Mouse (Mus musculus) mouse embryonic stem cell (cell line): ENCODE measurements around the gene Tm9sf4.

Source experiments
- in situ Hi-C, 2 experiments: fragments of 300-500 bp; cut with MboI; formaldehyde crosslinking; loops; 1 replicate in 1 of 2; 3 replicates in 1 of 2; pipeline ENCODE4 v1.14.3; 2019 to 2020; ENCODE audit warnings: low sequenced_read_pairs in 2 of 2, low pct_unique_long_range_greater_than_20kb in 1 of 2, mixed read lengths in 1 of 2; ENCODE audit not compliant: unreplicated experiment in 1 of 2

The Tm9sf4 gene

DNA sequence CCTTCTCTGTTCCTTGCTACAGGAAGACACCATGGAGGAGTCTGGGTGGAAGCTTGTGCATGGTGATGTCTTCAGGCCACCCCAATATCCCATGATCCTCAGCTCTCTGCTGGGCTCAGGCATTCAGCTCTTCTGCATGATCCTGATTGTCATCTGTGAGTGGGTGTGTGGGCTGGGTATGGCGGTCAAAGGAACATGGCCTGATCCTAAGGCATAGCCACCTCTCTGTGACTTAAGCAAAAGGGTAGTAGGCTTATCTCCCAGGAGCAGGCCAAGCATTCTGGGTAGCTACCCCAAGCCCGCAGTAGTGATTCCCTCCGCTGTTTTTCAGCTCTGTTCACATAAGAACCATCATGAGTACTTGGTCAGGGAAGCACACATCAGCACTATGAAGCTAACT lies 33.2 kb downstream of the Tm9sf4 start:
- in situ Hi-C loops = no loop called here

DNA sequence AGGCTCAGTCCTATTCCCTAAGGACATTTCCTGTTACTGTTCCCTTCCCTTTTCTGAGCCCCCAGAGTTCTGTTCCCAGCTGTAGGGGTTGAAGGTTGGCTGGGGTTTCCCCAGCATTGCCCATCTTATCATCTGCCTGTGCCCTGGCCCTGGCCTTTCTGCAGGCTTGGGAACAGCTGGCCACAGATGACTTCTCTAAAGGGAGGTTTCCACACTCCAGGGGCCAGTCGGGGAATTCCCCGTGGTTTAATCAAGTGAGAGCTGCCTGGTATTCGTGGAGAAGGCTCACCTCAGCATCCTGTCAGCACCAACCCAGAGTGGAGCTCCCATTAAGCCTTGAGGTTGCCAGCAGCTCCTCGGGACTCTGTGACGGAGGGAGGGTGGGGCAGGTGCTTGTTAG lies 37.4 kb downstream of the Tm9sf4 start:
- in situ Hi-C loops = no loop called here

DNA sequence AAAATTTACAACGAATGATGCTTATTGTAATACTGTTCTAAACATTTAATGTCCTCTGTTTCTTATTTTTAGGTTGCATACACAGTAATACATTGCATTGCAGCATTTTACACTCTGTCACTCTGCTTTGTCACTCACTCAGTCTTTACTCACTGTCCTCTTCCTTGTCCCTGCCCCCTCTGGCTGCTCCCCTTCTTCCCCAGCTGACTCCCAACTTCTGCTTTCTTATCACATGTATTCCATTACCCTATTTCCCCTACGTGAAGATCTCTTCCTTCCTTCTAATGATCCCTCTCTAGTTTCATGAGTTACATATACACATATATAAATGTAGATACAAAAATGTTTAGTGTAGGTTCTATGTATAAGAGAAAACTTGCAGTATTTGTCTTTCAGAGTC lies 38.0 kb downstream of the Tm9sf4 start:
- in situ Hi-C loops = no loop called here

DNA sequence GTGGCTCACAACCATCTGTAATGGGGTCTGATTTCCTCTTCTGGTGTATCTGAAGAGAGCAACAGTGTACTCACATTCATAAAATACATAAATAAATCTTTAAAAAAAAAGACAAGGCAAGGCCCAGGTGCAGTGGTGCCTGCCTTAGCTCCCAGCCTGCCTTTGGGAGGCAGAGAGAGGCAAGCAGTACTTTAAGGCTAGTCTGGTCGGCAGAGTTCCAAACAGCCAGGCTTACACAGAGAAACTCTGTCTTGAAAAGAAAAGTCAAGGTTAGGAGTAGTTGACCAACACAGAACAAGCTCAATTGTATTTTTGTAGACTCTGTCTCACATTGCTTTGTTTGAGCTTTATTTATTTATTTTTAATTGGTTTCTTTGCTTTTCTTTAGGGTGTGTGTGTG lies 41.7 kb downstream of the Tm9sf4 start:
- in situ Hi-C loops = no loop called here

DNA sequence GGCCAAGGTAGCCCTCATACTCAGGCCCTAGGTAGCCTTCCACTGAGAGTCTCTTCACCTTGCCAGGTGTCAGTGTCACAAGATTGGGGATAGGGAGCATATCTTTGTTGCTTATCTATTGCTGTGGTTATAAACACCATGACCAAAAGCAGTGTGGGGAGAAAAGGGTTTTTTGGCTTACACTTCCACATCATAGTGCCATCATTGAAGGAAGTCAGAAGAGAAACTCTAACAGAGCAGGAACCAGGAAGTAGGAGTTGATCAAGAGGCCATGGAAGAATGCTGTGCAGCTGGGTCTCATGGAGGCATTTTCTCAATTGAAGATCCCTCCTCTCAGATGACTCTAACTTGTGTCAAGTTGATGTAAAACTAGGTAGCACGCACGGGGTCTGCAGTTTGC lies 47.0 kb downstream of the Tm9sf4 start:
- in situ Hi-C loops = no loop called here

DNA sequence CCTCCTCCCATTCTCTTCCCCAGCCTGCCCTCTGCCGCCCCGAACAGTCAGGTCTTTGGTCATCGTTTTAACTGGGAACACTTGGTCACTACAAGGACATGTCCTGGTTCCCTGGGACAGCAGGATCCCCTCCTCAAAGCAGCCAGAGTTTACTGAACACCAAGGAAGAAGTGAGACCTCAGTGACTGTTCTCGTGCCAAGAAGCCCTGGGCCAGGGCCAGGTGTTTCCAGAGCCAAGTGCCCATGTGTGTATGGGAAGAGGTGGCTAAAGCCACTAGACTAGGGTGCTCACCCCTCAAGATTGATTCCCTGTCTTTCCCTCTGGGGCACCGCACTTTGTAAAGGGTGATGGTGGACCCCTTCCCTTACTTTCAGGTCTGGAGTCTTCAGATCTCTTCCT lies 48.2 kb downstream of the Tm9sf4 start:
- in situ Hi-C loops = no loop called here

DNA sequence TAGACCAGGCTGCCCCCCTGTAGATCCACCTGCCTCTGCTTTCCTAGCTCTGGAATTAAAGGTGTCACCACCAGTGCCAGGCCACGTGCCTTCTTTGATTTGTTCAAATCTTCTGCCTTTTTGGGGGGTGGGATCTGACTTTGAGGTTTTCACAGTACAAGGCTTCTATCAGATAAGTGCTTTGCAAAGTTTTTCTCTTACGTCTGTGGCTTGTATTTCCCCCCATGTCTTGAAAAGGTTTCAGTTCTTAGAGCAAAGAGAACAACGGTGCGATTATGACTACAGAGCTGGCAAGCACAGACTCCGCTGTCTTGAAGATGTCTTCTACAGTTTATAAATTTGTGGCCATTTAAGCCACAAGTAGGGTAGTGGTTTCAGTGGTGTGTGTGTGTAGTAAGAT lies 50.3 kb downstream of the Tm9sf4 start:
- in situ Hi-C loops = no loop called here

DNA sequence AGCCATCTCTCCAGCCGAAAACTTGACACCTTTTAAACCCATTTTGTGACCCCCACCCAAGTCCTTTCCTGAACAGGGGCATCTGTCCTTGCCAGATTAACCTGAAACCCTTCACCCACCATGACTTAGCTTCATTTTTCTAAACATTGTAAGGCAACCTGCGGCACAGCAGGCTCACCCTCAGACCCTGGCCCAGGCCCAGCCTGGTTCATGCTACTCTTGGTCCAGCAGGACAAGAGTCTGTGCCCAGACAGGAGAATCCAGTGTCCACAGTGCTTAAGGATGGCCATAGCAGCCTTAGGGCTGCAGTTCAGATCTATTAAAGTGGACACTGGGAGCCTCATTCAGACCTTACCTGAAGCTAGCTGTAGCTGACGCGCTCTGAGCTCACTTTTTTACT lies 52.2 kb downstream of the Tm9sf4 start:
- in situ Hi-C loops = no loop called here

DNA sequence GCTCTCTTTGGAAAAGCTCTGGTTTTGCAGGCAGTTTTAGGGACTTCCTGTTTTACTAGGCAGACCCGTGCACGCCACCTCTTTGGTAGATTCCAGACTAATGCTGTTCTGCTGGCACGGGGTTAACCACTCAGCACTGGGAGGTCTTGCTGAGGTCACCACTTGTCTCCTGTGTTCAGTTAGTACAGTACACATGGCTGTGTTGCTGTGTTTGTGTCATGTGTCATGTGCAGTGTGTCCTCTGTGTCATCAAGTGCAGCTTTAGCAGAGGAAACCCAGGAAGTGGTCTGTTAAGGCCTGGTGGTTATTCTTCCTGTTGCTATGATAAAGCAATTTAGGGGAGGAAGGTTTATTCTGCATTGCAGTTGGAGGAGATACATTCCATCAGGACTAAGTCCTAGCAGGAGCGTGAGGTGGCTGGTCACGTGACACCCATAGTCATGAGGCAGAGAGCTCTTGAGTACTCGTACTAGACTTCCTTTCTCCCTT lies 53.7 kb downstream of the Tm9sf4 start:
- in situ Hi-C loops = no loop called here

DNA sequence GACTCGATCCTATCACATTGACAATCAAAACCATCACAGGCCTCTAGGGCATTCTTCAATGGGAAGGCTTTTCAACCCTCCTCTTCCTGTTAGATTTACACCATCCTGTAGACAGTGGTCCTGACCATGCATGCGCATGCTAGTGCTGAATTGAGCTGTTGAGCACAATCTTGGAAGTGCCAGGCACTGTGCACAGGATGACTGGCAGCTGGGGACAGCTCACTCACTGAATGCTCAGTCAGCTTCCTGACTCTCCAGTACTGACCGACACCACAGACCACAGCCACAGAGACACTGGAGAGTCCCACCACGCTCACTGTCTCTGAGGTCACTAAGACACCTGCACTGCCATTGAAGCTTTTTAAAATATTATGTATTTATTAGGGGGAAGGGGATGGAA lies 54.3 kb downstream of the Tm9sf4 start:
- in situ Hi-C loops = no loop called here

DNA sequence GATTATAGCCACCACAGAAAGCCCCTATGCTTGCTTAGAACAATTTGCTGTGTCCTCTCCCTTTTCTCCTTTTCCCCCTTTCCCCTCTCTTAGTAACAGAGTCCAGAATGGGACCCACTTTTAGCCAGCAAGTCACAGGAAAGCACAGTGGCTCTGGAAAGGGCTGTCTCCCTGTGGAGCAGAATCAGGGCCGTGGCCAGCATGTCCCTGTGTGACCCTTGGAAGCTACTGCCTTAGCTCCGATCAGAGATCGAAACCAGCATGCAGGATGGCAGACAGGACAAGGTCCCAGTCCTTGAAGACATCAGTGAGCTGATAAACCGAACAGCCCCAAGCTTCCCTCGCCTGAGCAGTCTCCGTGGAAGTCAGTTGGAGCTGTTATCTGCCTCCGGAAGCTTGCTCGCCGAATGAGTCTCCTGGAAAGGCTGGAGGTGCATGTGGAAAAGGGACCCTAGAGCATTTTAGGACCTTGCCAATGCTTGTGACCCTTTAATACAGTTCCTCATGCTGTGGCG lies 56.8 kb downstream of the Tm9sf4 start:
- in situ Hi-C loops = no loop called here

DNA sequence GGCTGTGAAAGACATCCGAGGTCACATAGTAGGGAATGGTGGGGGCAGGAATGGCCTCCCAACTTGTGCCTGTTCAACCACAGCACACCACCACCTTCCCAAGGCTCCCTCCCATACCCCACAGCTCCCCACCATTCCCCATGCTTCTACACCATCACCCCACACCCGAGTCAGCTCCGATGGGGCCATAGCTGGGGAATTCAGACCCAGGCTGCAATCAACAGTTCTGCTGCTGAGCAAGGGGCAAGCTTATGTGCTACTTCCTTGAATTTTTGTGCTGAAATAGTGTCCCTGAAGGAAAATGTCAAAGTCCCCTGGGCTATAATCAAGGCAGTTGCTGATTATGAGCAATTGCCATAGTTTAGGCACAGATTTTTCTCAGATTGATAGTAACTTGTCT lies 57.4 kb downstream of the Tm9sf4 start:
- in situ Hi-C loops = no loop called here

DNA sequence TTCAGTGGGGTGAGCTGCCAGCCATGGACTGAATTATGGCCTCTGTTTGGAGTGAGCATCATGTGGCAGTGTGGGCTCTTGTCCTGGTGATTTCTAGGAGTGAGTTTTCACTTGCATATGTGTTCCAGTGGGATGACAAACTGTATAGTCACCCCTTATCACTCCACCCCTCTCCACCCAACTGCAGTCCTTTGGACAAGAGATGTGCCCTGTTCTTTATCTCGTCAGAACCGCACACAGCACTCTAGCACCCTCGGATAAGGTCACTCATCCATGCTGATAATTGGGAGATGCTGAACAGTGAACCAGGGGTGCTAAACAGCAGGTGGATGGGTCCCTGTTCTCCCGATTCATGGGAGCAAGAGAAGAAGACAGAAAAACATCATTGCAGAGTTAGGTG lies 60.5 kb downstream of the Tm9sf4 start:
- in situ Hi-C loops = no loop called here

DNA sequence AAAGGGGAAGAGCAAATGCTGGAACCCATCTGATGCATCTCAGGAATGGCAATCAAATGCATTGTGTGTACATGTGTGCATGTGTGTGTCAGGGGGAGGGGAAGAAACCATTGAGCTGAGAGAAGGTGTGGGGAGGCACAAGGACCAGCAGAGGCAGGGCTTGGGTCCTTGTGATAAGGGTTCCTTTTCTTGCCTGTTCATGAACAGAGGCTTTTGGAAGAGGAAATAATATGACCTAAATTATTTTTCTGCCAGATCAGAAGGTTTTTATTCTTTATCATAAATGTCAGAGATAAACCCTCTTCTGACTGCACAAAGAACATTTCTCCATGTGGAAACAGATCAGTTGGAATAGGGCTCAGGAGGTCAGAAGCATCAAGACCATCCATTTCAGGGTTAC lies 61.0 kb downstream of the Tm9sf4 start:
- in situ Hi-C loops = no loop called here

DNA sequence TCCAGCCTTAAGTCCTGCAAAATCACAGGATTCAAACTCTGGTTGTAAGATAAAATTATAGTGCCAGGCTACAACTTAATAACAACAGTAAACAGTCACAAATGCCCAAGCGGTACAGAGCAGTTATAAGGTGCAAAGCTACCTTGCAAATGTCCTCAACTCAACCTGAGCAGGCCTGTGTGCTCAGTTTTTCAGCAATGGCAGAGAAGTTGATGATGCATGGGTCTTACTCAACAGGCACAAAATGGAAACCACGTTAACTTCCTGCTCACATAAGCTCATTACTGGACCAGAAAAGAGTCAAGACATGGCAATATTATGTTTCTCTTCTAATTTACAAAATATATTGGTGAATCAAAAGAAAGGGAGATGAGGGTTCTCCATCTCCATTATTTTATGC lies 61.5 kb downstream of the Tm9sf4 start:
- in situ Hi-C loops = no loop called here

DNA sequence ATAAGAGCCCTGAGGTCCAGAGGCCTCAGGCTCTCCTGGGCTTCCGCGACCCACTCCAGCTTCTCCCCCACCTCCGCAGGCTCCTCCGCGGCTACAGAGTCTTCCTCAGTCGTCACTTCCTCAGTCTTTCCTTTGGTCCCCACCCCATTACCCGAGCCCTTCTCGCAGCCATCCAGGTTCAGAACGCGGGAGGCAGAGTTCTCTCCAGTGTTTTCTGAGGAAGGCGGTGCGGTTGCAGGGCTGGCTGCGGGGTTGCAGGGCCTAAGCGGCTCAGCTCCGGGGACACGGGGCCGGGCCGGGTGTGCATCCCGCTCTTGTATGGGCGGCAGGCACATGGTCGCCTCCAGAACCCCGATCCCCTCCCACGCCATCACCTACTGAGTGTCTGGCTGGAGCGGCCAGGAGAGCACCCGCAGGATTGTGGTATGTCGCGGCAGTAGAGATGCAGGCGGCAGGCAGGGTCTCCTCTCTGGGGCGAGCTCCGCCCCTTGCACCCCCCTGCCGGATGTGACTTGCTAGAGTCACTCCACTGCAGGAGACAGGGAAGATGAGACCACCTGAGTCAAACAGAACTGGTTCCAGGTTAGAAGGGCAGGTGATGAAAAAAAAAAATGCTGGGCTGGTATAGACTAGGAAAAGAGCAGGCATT lies 64.0 kb downstream of the Tm9sf4 start, which contains the start of gene Tspyl3:
Gene Tspyl3, minus strand, starts transcription at position 496 of the 649 bp plus-strand sequence.
- in situ Hi-C loops = no loop called here

DNA sequence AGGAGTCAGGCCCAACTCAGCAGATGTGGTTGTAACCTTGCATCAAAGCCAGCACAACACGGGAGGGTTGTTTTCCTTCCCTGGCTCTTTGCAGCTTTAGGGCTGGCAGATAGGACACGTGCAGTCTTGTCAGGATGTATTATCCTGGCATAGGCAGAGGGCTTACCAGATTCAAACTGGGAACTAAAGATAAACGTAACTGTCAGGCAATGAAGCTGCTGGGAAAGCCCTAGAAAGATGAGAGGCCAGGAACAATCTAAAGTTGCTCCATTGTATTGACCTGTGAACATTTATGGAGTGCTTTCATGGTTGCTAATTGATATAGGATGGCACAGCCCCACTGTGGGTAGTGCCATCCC lies 64.5 kb downstream of the Tm9sf4 start:
- in situ Hi-C loops = no loop called here

DNA sequence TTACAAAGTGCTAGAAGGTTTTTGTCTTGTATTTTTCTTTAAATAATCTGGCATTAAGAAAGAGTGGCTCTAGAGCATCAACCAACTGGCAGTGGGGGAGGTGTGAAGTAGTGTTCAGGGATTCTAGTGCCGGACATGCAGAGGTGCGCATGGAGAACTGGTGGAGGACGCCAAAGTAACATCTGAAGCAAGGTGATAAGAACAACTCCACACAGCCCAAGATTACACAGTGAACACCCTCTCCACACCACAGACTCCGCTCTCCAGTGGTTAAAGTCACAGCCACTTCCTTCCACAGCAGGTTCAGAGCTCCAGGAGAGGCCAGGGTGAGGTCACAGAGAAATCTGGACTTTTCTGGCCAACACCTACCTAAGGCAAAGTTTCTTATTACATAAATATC lies 66.9 kb downstream of the Tm9sf4 start:
- in situ Hi-C loops = no loop called here

DNA sequence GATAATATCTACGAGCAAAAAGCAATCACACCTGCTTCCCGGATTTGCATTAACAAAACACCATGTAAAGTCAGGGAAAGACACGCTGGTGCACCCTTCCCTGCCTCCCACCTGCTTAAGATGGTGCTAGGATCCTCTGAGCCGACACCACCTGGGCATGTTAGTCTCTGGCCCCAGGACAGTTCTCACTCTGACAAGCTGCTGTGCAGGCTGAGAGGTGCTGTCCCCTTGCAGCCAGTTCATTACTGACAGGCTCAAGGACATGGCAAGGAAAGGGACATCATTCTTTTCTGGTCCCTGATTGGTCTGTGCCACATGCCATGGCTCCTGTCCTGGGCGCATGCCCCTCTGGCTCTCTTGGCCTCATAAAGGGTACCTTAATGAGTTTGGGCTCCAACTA lies 67.4 kb downstream of the Tm9sf4 start:
- in situ Hi-C loops = no loop called here

DNA sequence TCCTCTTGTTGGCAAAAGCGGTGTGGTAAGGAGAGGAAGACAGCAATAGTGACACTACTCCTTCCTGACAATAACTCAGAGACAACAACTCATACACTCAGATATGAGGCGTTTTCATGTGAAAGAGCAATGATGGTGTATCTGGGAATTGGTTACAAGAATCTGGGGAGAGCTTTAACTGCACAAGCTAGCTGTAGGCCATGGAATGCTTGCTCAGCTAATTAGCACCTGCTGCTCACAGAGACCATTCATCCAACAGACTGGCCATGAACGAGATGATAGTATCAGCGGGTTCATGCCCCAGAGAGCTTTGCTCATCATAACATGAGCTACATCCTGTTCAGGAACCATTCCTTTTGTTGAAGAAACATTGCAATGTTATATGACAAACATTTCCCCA lies 76.1 kb downstream of the Tm9sf4 start:
- in situ Hi-C loops = no loop called here

DNA sequence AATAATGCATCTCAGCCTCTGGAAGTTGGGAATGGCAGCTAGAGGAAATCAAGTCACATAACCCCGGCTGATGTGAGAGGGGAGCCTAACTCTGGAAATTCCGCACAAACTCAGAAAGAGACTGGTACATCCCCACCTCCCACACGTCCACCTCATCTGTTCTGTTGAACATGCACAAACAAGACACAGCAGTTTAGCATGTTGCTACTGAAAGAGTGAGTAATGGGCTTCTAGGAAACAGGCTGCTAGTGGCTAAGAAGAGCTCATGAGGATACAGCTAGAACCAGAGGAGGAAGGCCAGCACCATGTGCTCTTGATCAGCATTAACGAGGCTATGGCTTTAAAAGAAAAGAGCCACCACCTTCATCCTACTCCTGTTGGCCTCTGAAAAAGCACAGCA lies 76.8 kb downstream of the Tm9sf4 start:
- in situ Hi-C loops = no loop called here
